Mouse (Mus musculus) forebrain, embryonic 11.5 days (tissue): ENCODE measurements around the gene Fer1l5. TPM values are rescaled to one million over a fixed set of nuclear protein-coding genes. Genes with fewer than 3 reads are reported as not detected.
A peak's percentile ranks its signal among the peaks of the same experiment; 100 is the strongest.

ENCODE experiments used
- ATAC-seq: fragments of 200-750 bp; cut with Nextera tagmentation; replicated peaks from 2 replicates; pipeline ENCODE4 v1.8.0; 2017; ENCODE audit warnings: moderate TSS enrichment; ENCODE audit not compliant: low FRiP score
- DNase-seq: peaks from one replicate; pipeline ENCODE4 v3.0.0-alpha.2; 2017; ENCODE audit warnings: low spot score
- H3K27ac ChIP-seq: fragments of 300-500 bp; sonication (generic); 2 replicates; pipeline ENCODE4 v1.5.1; 2014; ENCODE audit warnings: low read depth, low read length
- H3K27me3 ChIP-seq: fragments of 300-500 bp; sonication (generic); 2 replicates; pipeline ENCODE4 v1.6.1; 2014; ENCODE audit warnings: mild to moderate bottlenecking, low read length, mixed read lengths; ENCODE audit not compliant: control insufficient read depth, insufficient read depth
- H3K36me3 ChIP-seq: fragments of 300-500 bp; sonication (generic); 2 replicates; pipeline ENCODE4 v1.6.1; 2014; ENCODE audit warnings: mild to moderate bottlenecking, low read length, moderate library complexity, mixed read lengths; ENCODE audit not compliant: control insufficient read depth, insufficient read depth
- H3K4me1 ChIP-seq: fragments of 300-500 bp; sonication (generic); replicated peaks from 2 replicates; pipeline ENCODE4 v1.6.1; 2014; ENCODE audit warnings: low read length, mixed read lengths; ENCODE audit not compliant: control insufficient read depth, insufficient read depth
- H3K4me2 ChIP-seq: fragments of 300-500 bp; sonication (generic); 2 replicates; pipeline ENCODE4 v1.6.1; 2014; ENCODE audit warnings: low read depth, mild to moderate bottlenecking, low read length, moderate library complexity, mixed read lengths; ENCODE audit not compliant: severe bottlenecking
- H3K4me3 ChIP-seq: fragments of 300-500 bp; sonication (generic); 2 replicates; pipeline ENCODE4 v1.5.1; 2014; ENCODE audit warnings: low read depth, low read length
- H3K9ac ChIP-seq: fragments of 300-500 bp; sonication (generic); 2 replicates; pipeline ENCODE4 v1.6.1; 2014; ENCODE audit warnings: low read length
- H3K9me3 ChIP-seq: fragments of 300-500 bp; sonication (generic); 2 replicates; pipeline ENCODE4 v1.6.1; 2016; ENCODE audit warnings: low read length, mixed read lengths; ENCODE audit not compliant: control insufficient read depth
- WGBS: fragments of 180-500 bp; shearing (Covaris S2); extraction: QIAGEN DNeasy Blood & Tissue Kit; methylation state at CpG from one replicate; pipeline ENCODE4 v1.1.7; 2014; 5-methylcytosine and 5-hydroxymethylcytosine counted together
- polyA plus RNA-seq: library from polyadenylated mRNA; unstranded; fragments of >200 nt; fragmentation: Nextera tagmentation; extraction: Ambion mirVana; gene quantifications from 2 replicates; pipeline ENCODE4 v1.2.1, GENCODE M21; 2014

The Fer1l5 gene
- polyA plus RNA-seq, 1 experiment from 2014 or later = 1.9 TPM

GRCm38 (mm10) chr1:36441101-36441500, 69.0 kb downstream of the Fer1l5 start:
- no peaks in the 10 kb centered on the region for H3K4me1 ChIP-seq
- H3K4me2 ChIP-seq = no peak overlapping the region
- H3K36me3 ChIP-seq = peaks cover 16% of the 10 kb centered on the region; the same call in 1 of the 2 replicates
- no peaks in the 10 kb centered on the region for H3K9me3 ChIP-seq
- H3K27ac ChIP-seq = no peak overlapping the region
- DNase-seq (no peak), ATAC-seq (no peak)
- 90% methylated on average over 4 of the region's 4 CpGs for WGBS
- H3K27me3 ChIP-seq = no peaks in the 10 kb centered on the region
- no peak overlapping the region for H3K4me3 ChIP-seq
- H3K9ac ChIP-seq = no peak overlapping the region

DNA sequence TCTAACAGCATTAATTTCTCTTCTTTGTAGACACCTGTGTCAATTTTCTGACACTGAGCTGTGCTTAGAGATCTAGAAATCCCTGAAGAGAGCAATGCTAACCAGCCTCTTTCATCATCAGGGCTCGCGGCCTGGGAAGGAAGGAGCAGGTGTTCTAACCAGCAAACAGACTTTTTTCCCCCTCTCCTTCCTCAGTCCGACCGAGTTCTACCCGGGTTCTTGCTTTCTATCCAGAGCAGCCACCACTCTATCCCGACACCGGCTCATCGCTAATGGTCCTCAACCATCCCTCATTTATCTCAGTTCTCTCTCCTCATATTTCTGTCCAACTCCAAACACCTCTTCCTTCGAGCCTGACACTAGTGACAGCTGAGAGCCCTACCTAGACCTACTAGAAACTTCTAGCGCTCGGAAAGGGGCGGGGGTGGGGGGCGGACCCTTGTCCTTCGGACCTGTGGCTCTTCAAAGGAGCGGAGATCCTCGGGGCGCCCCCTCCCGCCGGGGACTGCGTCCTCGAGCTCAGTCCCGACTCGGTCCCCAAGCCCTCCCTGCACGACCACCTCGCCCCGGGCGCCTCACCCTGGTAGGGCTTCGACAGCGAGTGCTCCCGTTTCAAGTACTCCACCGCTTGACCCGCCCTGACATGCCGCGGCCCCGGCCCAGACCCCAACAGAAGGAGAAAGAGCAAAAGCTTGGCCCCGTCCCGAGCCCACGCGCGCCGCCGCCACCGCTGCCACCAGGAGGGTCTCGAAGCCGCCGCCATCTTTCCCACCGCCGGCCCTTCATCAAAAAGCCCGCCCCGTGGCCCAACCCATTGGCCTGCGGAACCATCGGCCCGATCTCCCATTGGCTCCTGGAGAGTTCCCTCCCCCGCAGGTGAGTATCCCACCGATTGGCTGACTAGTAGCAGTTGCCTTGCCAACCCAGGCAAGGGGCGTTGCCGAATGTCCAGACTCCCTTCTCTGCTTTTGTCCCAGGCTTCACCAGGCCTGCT, 72.7 kb downstream of the Fer1l5 start, which contains the start of gene Lman2l:
Lman2l (minus strand) TSS at position 801 of the 994 bp plus-strand sequence.
- Histone ChIP-seq H3K27ac (peak within 1 kb of the TSS; percentile 60; the same call in 1 of the 2 replicates), H3K27me3 (no peaks in the 10 kb centered on the region), H3K4me3 (peak within 1 kb of the TSS; percentile 54), H3K36me3 (no peaks in the 10 kb centered on the region), H3K4me1 (no peaks in the 10 kb centered on the region), H3K4me2 (peak within 1 kb of the TSS; percentile 71), H3K9ac (peak within 1 kb of the TSS; percentile 71), H3K9me3 (no peaks in the 10 kb centered on the region)
- peak; percentile 99 for ATAC-seq
- DNase-seq = peak; percentile 97
- 1% methylated on average over 57 of the region's 57 CpGs for WGBS

- no peaks in the 10 kb centered on the region for H3K27me3 ChIP-seq
- no peak overlapping the region for H3K4me3 ChIP-seq
- peak overlapping the region; percentile 60; the same call in 1 of the 2 replicates for H3K27ac ChIP-seq
- peak; percentile 52; the same call in 1 of the 2 replicates for ATAC-seq
- WGBS = 45% methylated on average over 8 of the region's 8 CpGs
- H3K4me1 ChIP-seq = no peaks in the 10 kb centered on the region
- H3K9ac ChIP-seq = 0 out of 2 replicates have a peak overlapping the region, but pooled peaks have one; percentile 10
- H3K4me2 ChIP-seq = peak overlapping the region; percentile 32
- no peaks in the 10 kb centered on the region for H3K36me3 ChIP-seq
- H3K9me3 ChIP-seq = no peaks in the 10 kb centered on the region
- no peak for DNase-seq
These were observed 73.4 kb downstream of the Fer1l5 start for GRCm38 (mm10) chr1:36445508-36445907.

DNA sequence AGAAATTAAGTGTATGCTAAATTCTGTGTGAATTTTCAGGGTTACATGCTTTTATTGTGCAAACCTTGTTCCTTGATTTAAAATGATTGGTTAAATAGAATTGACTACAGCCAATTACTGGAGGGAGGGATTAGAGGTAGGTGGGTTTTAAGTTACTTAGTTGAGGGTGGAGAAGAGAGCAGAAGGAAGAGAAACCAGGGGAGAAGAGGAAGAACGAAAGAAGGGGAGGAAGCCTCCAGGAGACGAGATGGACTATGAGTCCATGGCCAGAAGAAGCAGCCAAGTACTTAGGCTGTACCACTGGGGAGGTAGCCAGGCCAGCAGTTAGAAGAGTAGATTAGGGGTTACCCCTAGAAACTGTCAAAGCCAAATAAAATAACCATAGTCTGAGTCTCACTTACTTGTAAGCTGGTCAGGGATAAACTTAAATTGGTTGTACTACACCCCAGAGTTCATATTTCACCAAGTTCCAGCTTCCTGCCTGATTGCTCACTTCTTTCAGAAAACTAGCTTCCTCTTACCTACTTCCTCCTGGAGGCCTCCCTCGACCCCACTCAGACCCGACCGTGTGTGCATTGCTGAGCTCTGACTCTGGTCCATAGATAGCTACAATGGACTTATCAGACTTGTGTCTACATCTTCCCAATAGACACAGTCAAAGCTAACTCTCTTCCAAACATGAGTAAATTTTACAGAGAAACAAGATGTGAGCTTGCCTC, 74.2 kb downstream of the Fer1l5 start:
- no peak overlapping the region for H3K27ac ChIP-seq
- WGBS = 91% methylated on average over 5 of the region's 5 CpGs
- H3K4me2 ChIP-seq = no peak overlapping the region
- no peak overlapping the region for H3K9ac ChIP-seq
- no peaks in the 10 kb centered on the region for H3K9me3 ChIP-seq
- H3K4me1 ChIP-seq = no peaks in the 10 kb centered on the region
- H3K4me3 ChIP-seq = no peak overlapping the region
- DNase-seq (no peak), ATAC-seq (no peak)
- H3K27me3 ChIP-seq = no peaks in the 10 kb centered on the region
- no peaks in the 10 kb centered on the region for H3K36me3 ChIP-seq

DNA sequence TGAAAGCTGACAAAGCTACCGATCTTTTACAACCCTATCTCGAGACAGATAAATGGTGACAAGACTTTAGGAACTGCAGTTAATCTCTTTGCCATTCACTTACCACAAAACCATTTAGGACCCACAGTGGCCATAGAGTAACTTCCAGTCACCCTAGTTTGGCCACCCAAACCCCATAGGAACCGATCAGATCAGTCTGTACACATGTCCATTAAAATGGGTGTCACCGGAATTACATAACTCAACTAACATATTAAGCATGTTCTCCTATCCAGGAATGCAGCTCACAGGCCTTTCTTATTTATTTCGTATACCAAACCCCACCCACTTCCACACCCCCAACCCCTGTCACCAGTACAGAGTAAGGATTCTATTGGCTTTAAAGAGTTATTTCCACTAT, 74.8 kb downstream of the Fer1l5 start:
- Histone ChIP-seq H3K9ac (no peak overlapping the region), H3K27ac (no peak overlapping the region), H3K4me3 (no peak overlapping the region), H3K27me3 (no peaks in the 10 kb centered on the region), H3K4me1 (no peaks in the 10 kb centered on the region), H3K9me3 (no peaks in the 10 kb centered on the region), H3K36me3 (no peaks in the 10 kb centered on the region), H3K4me2 (no peak overlapping the region)
- 93% methylated on average over 5 of the region's 5 CpGs for WGBS
- no peak for DNase-seq
- no peak for ATAC-seq

- Histone ChIP-seq H3K9me3 (no peaks in the 10 kb centered on the region; the same call in 1 of the 2 replicates), H3K9ac (no peak overlapping the region), H3K4me3 (no peak overlapping the region), H3K4me1 (no peaks in the 10 kb centered on the region), H3K27me3 (no peaks in the 10 kb centered on the region), H3K4me2 (no peak overlapping the region), H3K36me3 (no peaks in the 10 kb centered on the region), H3K27ac (no peak overlapping the region)
- WGBS = 85% methylated on average over 6 of the region's 6 CpGs
- no peak for ATAC-seq
- no peak for DNase-seq
These were observed 82.1 kb downstream of the Fer1l5 start for GRCm38 (mm10) chr1:36454055-36454815.

- Histone ChIP-seq H3K27ac (no peak overlapping the region), H3K9ac (no peak overlapping the region), H3K4me2 (no peak overlapping the region), H3K9me3 (no peaks in the 10 kb centered on the region; the same call in 1 of the 2 replicates), H3K27me3 (no peaks in the 10 kb centered on the region), H3K4me1 (no peaks in the 10 kb centered on the region), H3K36me3 (no peaks in the 10 kb centered on the region), H3K4me3 (no peak overlapping the region)
- 39% methylated on average over 7 of the region's 7 CpGs for WGBS
- DNase-seq (no peak), ATAC-seq (no peak)
These were observed 85.4 kb downstream of the Fer1l5 start for GRCm38 (mm10) chr1:36457388-36458014.
